Mouse (Mus musculus) forelimb bud, embryonic 11.5 days (tissue): ENCODE data around the gene Dazap2.

Experiments
- DNase-seq: peaks from one replicate; pipeline ENCODE4 v3.0.0-alpha.2; 2012; ENCODE audit warnings: low read depth, low spot score

Gene Dazap2

GRCm38 (mm10) chr15:100614996-100615824 is at the start of gene Dazap2:
TSS of gene Dazap2 (plus strand) at chr15:100615349.
- DNase-seq = peak; percentile 97

- DNase-seq = no peak
Observed at GRCm38 (mm10) chr15:100566531-100566930, 48.6 kb upstream of the Dazap2 start.

GRCm38 (mm10) chr15:100569239-100569638 is 45.9 kb upstream of the Dazap2 start:
- DNase-seq = no peak

GRCm38 (mm10) chr15:100573946-100574345 is 41.2 kb upstream of the Dazap2 start:
- DNase-seq = no peak

- DNase-seq = no peak
Observed at GRCm38 (mm10) chr15:100574378-100574777, 40.8 kb upstream of the Dazap2 start.

- no peak for DNase-seq
Observed at GRCm38 (mm10) chr15:100575366-100575765, 39.8 kb upstream of the Dazap2 start.

GRCm38 (mm10) chr15:100576392-100576791 is 38.8 kb upstream of the Dazap2 start:
- no peak for DNase-seq

GRCm38 (mm10) chr15:100576810-100577209 is 38.3 kb upstream of the Dazap2 start:
- no peak for DNase-seq

- no peak for DNase-seq
Observed at GRCm38 (mm10) chr15:100577972-100578371, 37.2 kb upstream of the Dazap2 start.

- DNase-seq = no peak
Observed at GRCm38 (mm10) chr15:100580108-100580507, 35.0 kb upstream of the Dazap2 start.

GRCm38 (mm10) chr15:100585931-100586330 is 29.2 kb upstream of the Dazap2 start:
- DNase-seq = no peak

- DNase-seq = no peak
Observed at GRCm38 (mm10) chr15:100587166-100587565, 28.0 kb upstream of the Dazap2 start.

- no peak for DNase-seq
Observed at GRCm38 (mm10) chr15:100588297-100588696, 26.9 kb upstream of the Dazap2 start.

GRCm38 (mm10) chr15:100590436-100590835 is 24.7 kb upstream of the Dazap2 start:
- DNase-seq = no peak

- DNase-seq = no peak
Observed at GRCm38 (mm10) chr15:100592817-100593216, 22.3 kb upstream of the Dazap2 start.

GRCm38 (mm10) chr15:100598287-100598882 is 16.8 kb upstream of the Dazap2 start:
- no peak for DNase-seq

- DNase-seq = peak; percentile 35
Observed at GRCm38 (mm10) chr15:100598883-100599275, 16.3 kb upstream of the Dazap2 start.

GRCm38 (mm10) chr15:100599276-100600046 is 15.7 kb upstream of the Dazap2 start, which contains the start of gene Pou6f1:
TSS of gene Pou6f1 (minus strand) at chr15:100599984.
- DNase-seq = no peak

- DNase-seq = peak; percentile 87
Observed at GRCm38 (mm10) chr15:100600047-100600695, 15.0 kb upstream of the Dazap2 start.

- DNase-seq = no peak
Observed at GRCm38 (mm10) chr15:100600696-100601272, 14.4 kb upstream of the Dazap2 start.

GRCm38 (mm10) chr15:100601669-100602068 is 13.5 kb upstream of the Dazap2 start:
- DNase-seq = no peak
